Mouse (Mus musculus): ENCODE data around the gene Cer1.

The Cer1 gene

GRCm38 (mm10) chr4:82875532-82875931 lies 9.4 kb downstream of the Cer1 start:
- in situ Hi-C loops (cut with MboI, MseI), result no loop called here

DNA sequence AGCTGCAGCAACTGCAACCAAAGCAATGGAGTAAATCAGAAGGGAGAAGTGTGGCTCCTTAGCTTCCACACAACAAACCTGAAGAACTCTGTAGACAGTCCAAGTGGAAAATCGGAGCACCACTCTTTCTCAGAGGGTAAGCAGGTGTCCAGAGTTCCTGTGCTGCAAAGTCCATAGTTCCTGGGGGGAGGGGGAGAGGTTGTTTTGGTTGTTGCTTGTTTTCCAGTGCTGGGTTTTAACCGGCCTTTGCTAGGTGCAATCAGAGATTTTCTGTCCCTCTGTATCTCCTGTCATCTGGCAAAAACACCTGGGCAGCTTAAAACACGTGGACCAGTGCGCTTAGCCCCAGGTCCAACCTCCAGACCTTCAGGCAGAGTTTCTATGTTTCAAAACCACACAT lies 10.2 kb downstream of the Cer1 start:
- in situ Hi-C loops (cut with MboI, MseI), result no loop called here

DNA sequence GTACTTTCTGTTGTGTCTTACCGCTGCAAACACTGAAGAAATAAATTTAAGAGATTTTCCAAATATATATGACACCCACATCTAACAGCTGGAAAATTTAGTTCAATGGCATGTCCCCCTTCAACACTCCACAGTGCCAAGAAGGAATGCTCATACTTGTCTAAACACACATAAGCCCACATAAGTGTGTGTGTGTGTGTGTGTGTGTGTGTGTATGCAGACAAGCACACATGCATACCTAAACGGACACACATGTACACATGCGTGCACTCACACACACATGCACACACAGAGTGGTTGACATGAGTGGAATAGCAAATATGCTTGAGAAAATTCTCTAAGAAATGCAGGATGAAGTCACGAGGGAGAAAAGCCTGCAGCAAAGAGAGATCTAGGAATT lies 12.4 kb downstream of the Cer1 start:
- in situ Hi-C loops (cut with MboI, MseI), result no loop called here

DNA sequence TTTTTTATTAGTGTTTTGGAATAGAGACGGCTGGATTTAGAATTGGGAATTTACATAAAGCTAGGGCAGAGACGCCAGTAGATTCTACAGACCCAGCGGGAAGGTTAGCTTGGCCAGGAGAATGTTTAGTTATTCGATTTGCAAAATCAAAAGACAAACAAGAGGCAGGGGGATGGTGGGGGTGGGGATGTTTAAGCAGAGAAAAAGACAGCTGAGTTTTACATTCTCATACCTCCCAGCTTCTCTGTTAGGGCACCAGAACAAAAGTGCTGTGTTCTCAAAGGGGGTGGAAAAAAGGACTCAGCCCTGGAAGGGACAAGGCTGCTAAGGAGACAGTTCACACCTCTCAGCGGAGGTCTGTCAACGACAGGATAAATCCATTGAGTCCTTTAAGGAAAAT lies 12.8 kb downstream of the Cer1 start:
- in situ Hi-C loops (cut with MboI, MseI), result no loop called here

DNA sequence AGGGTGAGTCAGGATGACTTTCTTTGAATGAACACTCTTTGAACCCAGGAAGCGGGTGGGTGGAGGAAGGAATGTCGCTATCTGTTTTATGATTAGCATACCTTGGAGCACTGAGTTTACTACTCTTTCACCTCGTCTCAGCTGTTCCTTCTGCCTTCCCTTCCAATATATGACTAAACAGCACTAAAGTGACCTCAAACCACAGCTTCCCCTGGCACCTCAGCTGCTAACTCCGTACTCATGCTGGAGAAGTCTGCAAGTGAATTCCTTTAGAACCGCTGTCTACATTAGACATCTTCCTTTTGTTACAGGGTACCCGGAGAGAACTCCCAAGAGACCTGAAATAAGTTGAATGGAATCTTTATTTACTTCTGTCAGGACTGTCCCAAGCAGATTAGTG lies 14.0 kb downstream of the Cer1 start:
- in situ Hi-C loops (cut with MboI, MseI), result no loop called here

- in situ Hi-C loops (cut with MboI, MseI), result no loop called here
These were observed 17.1 kb downstream of the Cer1 start for GRCm38 (mm10) chr4:82867731-82868445.

GRCm38 (mm10) chr4:82867111-82867510 lies 17.8 kb downstream of the Cer1 start:
- in situ Hi-C loops (cut with MboI, MseI), result no loop called here

GRCm38 (mm10) chr4:82864974-82865699 lies 19.8 kb downstream of the Cer1 start:
- in situ Hi-C loops (cut with MboI, MseI), result no loop called here

GRCm38 (mm10) chr4:82863316-82863715 lies 21.6 kb downstream of the Cer1 start:
- in situ Hi-C loops (cut with MboI, MseI), result no loop called here

GRCm38 (mm10) chr4:82861451-82861850 lies 23.5 kb downstream of the Cer1 start:
- in situ Hi-C loops (cut with MboI, MseI), result no loop called here

DNA sequence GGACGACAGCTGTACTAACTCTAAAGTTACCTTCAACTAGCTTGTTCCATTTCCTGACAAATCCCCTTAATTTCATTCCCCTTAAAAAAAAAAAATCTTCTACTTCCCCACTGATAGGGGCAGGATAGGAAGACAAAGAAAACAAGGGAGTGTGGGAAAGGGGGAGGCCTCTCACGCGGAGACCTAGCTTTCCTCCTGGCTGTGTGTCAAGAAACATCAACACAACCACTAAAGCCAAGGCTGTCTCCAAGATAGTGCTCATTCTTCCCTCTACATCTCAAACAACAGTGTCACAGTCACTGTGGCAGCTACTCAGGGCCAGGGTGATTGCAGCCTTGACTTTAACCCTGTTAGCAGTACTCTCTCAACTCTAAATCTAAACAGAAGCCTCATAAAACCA lies 24.4 kb downstream of the Cer1 start:
- in situ Hi-C loops (cut with MboI, MseI), result no loop called here

GRCm38 (mm10) chr4:82859131-82860125 lies 25.5 kb downstream of the Cer1 start, which contains the start of gene Zdhhc21:
Gene Zdhhc21, minus strand, starts transcription at chr4:82859958.
- in situ Hi-C loops (cut with MboI, MseI), result no loop called here

GRCm38 (mm10) chr4:82858431-82859010 lies 26.4 kb downstream of the Cer1 start:
- in situ Hi-C loops (cut with MboI, MseI), result no loop called here

GRCm38 (mm10) chr4:82856986-82857385 lies 28.0 kb downstream of the Cer1 start:
- in situ Hi-C loops (cut with MboI, MseI), result no loop called here

- in situ Hi-C loops (cut with MboI, MseI), result no loop called here
These were observed 31.1 kb downstream of the Cer1 start for GRCm38 (mm10) chr4:82853809-82854208.

DNA sequence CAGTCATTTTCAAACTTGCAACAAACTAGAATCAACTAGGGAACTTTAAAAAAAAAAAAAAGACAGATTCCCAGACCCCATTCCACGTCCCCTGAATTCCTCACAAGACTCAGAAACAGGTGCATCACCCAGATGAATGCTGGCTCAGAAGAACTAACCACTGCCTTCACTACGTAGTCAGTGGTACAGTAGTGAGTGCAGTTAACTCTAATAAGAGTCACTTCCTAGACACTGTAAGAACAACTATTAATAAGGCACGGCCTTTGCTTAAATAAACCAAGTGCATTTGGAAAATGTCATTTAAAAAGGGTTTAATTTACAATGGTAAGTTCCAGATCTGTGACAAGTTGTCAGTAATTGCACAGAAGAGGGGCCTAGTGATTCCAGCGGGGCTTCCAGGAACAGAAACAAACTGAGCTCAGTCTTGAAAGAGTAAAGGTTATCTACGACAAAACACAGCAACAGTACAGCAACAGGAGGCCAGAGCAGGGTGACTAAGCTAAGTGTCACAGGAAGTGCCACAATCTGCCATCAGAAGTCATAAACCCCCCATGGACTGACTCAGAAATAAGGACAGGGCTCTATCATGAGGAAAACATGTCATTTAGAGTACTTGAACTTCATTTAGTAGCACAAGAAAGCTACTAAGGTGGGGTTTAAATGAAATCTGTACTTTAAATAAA lies 36.3 kb downstream of the Cer1 start:
- in situ Hi-C loops (cut with MboI, MseI), result no loop called here

DNA sequence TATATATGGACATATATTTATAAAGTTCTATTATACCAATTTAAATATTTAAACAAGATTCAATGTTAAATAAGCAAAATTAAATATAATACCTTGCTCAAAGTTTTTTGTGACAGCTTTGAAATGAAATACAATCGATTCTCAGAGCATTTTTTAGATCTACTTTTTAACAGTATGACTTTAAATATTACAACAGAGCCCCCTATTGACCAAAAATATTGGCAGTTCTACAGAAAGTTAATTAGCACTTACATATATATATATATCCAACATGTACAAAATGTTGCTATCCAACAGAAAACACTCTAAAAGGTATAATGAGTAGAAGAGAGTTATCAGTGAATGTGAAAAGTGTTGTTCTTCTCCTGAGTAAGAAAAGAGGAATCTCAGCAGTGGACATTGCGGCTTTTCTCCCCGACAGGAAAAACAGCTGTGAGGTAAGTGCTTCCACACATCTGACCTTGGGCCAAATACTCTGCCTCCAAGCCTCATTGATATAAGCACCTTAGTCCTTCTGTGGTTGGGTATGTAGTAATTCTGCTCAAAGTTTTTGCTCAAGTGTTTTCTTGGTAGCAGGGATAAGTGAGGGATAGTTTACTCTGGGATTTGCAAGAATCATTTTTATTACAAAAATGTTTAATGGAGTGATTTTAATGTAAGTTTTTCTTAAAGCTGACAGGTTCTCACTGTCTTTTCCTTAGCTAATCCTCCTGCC lies 47.3 kb downstream of the Cer1 start:
- in situ Hi-C loops (cut with MboI, MseI), result no loop called here
